Mouse (Mus musculus) gastrocnemius, postnatal 4 days (tissue): ENCODE data around the gene Naif1. TPM values are rescaled to one million over a fixed set of nuclear protein-coding genes. Genes with fewer than 3 reads are reported as not detected.

Experiments used
- DNase-seq, 2 experiments: peaks; one replicate each; pipeline ENCODE4 v3.0.0; 2021 to 2022; ENCODE audit warnings: low spot score in 2 of 2, mixed read lengths in 2 of 2
- total RNA-seq, 2 experiments: library from RNA; stranded (reverse); gene quantifications; 2 replicates each; pipeline ENCODE4 v1.2.3; 2021

Naif1 gene
- total RNA-seq, 2 experiments from 2014 or later = 3.9 to 4.0 TPM

GRCm38 (mm10) chr2:32495185-32495726, 45.0 kb downstream of the Naif1 start:
- no peak for DNase-seq

- DNase-seq = no peak
These were observed 45.9 kb downstream of the Naif1 start for GRCm38 (mm10) chr2:32496190-32496589.

- DNase-seq = no peak
These were observed 49.1 kb downstream of the Naif1 start for GRCm38 (mm10) chr2:32499365-32499764.

- no peak for DNase-seq
These were observed 50.2 kb downstream of the Naif1 start for GRCm38 (mm10) chr2:32500461-32500860.

- no peak for DNase-seq
These were observed 51.6 kb downstream of the Naif1 start for GRCm38 (mm10) chr2:32501754-32502324.

- no peak for DNase-seq
These were observed 52.6 kb downstream of the Naif1 start for GRCm38 (mm10) chr2:32502843-32503242.

- DNase-seq = no peak
These were observed 53.3 kb downstream of the Naif1 start for GRCm38 (mm10) chr2:32503588-32503987.

GRCm38 (mm10) chr2:32505536-32505935, 55.3 kb downstream of the Naif1 start:
- DNase-seq = no peak

Other genes starting within 250 kb of the Naif1 start
- 10 to 100 TPM; 15.8 to 17.5 TPM for gene Pomt1, start 213.9 kb upstream of the Naif1 start, total RNA-seq
- gene Uck1, start 190.3 kb upstream of the Naif1 start, total RNA-seq = 10 to 100 TPM; 24.5 to 27.2 TPM
- 10 to 100 TPM; 91.5 to 93.0 TPM for gene Golga2, start 163.1 kb upstream of the Naif1 start, total RNA-seq
- 100 to 1,000 TPM; 160 to 162 TPM for gene Swi5, start 162.4 kb upstream of the Naif1 start, total RNA-seq
- 10 to 100 TPM; 53.4 to 60.4 TPM for gene Ciz1, start 98.1 kb upstream of the Naif1 start, total RNA-seq
- 10 to 100 TPM; 36.5 to 38.7 TPM for gene Dnm1, start 97.1 kb upstream of the Naif1 start, total RNA-seq
- gene 1110008P14Rik, start 68.5 kb upstream of the Naif1 start, total RNA-seq = 10 to 100 TPM; 56.4 to 58.6 TPM
- gene Lcn2, start 62.2 kb upstream of the Naif1 start, total RNA-seq = 1 to 10 TPM; 3.0 to 4.4 TPM
- gene Ptges2, start 54.6 kb upstream of the Naif1 start, total RNA-seq = 10 to 100 TPM; 35.1 to 41.4 TPM
- 10 to 100 TPM; 14.0 to 25.1 TPM for gene Slc25a25, start 988 bp downstream of the Naif1 start, total RNA-seq
- 1 to 10 TPM; 7.5 to 8.2 TPM for gene Fam102a, start 84.9 kb downstream of the Naif1 start, total RNA-seq
- gene Dpm2, start 120.4 kb downstream of the Naif1 start, total RNA-seq = 10 to 100 TPM; 36.4 to 41.9 TPM
- gene Pip5kl1, start 124.3 kb downstream of the Naif1 start, total RNA-seq = not detected
- gene 9430097D07Rik, start 125.2 kb downstream of the Naif1 start, total RNA-seq = not detected
- 10 to 100 TPM; 48.8 to 55.1 TPM for gene St6galnac4, start 136.6 kb downstream of the Naif1 start, total RNA-seq
- gene St6galnac6, start 149.3 kb downstream of the Naif1 start, total RNA-seq = 10 to 100 TPM; 57.4 to 63.6 TPM
- gene Ak1, start 171.3 kb downstream of the Naif1 start, total RNA-seq = 100 to 1,000 TPM; 892 to 897 TPM
- 10 to 100 TPM; 55.3 to 60.1 TPM for gene Eng, start 196.1 kb downstream of the Naif1 start, total RNA-seq